Mouse (Mus musculus) limb, embryonic 12.5 days (tissue): Measurements from ENCODE around the gene Khsrp. TPM values are rescaled to one million over a fixed set of nuclear protein-coding genes. Genes with fewer than 3 reads are reported as not detected.

Source experiments
- ATAC-seq: fragments of 200-750 bp; cut with Nextera tagmentation; 2 replicates; pipeline ENCODE4 v1.8.0; 2017; ENCODE audit warnings: low read depth, moderate TSS enrichment; ENCODE audit not compliant: insufficient number of reproducible peaks, insufficient read depth, low FRiP score, low TSS enrichment
- H3K27ac ChIP-seq: fragments of 300-500 bp; sonication (generic); 2 replicates; pipeline ENCODE4 v1.5.1; 2016; ENCODE audit warnings: mild to moderate bottlenecking, moderate library complexity
- H3K27me3 ChIP-seq: fragments of 300-500 bp; sonication (generic); 2 replicates; pipeline ENCODE4 v1.6.1; 2016; ENCODE audit warnings: mild to moderate bottlenecking, moderate library complexity
- H3K36me3 ChIP-seq: fragments of 300-500 bp; sonication (generic); 2 replicates; pipeline ENCODE4 v1.6.1; 2016; ENCODE audit warnings: mild to moderate bottlenecking, moderate library complexity
- H3K4me1 ChIP-seq: fragments of 300-500 bp; sonication (generic); replicated peaks from 2 replicates; pipeline ENCODE4 v1.6.1; 2016
- H3K4me2 ChIP-seq: fragments of 300-500 bp; sonication (generic); 2 replicates; pipeline ENCODE4 v1.6.1; 2016; ENCODE audit warnings: mild to moderate bottlenecking, moderate library complexity
- H3K4me3 ChIP-seq: fragments of 300-500 bp; sonication (generic); replicated peaks from 2 replicates; pipeline ENCODE4 v1.5.1; 2016; ENCODE audit warnings: mild to moderate bottlenecking
- H3K9ac ChIP-seq: fragments of 300-500 bp; sonication (generic); replicated peaks from 2 replicates; pipeline ENCODE4 v1.6.1; 2016; ENCODE audit warnings: mild to moderate bottlenecking, moderate library complexity
- H3K9me3 ChIP-seq: fragments of 300-500 bp; sonication (generic); 2 replicates; pipeline ENCODE4 v1.6.1; 2016; ENCODE audit warnings: mild to moderate bottlenecking, moderate library complexity
- WGBS: fragments of 180-500 bp; shearing (Covaris S2); methylation state at CpG from one replicate; pipeline ENCODE4 v1.1.7; 2016; 5-methylcytosine and 5-hydroxymethylcytosine counted together
- polyA plus RNA-seq: library from polyadenylated mRNA; unstranded; fragments of >200 nt; fragmentation: Nextera tagmentation; extraction: Ambion mirVana; gene quantifications from 2 replicates; pipeline ENCODE4 v1.2.1, GENCODE M21; 2016

Gene Khsrp
- 60.2 and 64.7 TPM in 2 replicates for polyA plus RNA-seq

DNA sequence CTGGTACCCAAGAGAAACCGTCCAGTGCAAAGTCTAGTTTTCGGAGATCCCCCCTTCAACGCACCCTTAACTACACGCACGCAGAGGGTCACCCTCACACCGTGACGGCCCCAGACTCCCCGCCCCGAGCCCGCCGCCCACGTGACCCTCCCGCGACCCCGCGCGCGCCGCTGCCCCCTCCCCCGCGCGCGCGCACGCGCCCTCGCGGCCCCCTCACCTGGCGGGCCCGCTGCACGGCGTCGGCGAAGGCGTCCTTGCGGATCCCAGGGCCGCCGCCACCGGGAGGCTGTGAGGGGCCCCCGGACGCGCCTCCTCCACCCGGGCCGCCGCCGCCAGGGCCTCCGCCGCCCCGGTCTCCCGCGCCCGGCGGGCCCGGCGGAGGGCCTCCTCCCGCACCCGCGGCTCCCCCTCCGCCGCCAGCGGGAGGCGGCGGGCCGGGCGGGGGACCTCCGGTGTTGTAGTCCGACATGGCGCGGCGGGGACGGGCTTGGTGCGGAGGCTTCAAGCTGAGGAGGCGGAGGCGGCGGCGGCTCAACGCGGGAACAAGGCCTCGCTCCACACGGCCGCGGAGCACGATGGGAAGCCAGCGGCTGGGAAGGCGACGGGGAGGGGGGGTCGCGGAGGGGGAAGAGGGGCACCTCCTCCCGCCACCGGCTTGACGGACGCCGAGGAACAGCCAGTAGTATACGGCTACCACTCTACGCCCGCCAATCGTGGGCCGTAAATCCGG, at the start of gene Khsrp:
TSS of gene Khsrp (minus strand) at position 592 of the 730 bp plus-strand sequence.
- H3K4me1 ChIP-seq = peaks cover 18% of the 10 kb centered on the region
- no peaks in the 10 kb centered on the region for H3K27me3 ChIP-seq

DNA sequence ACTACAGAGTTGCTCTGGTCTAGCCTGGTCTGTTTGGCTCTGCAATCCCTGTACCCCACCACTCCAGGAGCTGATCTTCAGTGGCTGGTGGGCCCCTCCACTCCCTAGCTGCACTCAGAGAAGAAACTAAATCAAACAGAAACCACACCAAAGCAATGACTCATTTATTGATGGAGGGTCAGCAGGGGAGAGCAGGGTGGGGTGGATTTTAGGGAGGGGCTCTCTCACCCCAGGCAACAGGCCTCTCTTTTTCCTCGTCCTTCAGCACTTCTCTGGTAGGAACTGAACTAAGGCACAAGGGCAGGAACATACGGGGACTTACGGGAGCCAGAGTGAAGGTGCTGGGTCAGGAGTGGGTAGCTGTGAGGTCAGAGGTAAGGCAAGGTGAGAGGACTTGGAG, 48.6 kb upstream of the Khsrp start:
- H3K9ac ChIP-seq = no peak overlapping the region
- no peak overlapping the region for H3K27ac ChIP-seq
- no peaks in the 10 kb centered on the region for H3K9me3 ChIP-seq
- 0 out of 2 replicates have a peak, but pooled peaks cover 5% of the 10 kb centered on the region for H3K4me1 ChIP-seq
- no peak overlapping the region for H3K4me2 ChIP-seq
- H3K27me3 ChIP-seq = peaks cover 9% of the 10 kb centered on the region
- ATAC-seq = no peak
- no peak overlapping the region for H3K4me3 ChIP-seq
- 0 out of 2 replicates have a peak, but pooled peaks cover 5% of the 10 kb centered on the region for H3K36me3 ChIP-seq
- 55% methylated on average over 3 of the region's 3 CpGs for WGBS

More for the DNA sequence above, at the start of gene Khsrp:
- Histone ChIP-seq H3K27ac (peak within 1 kb of the TSS; percentile 94), H3K36me3 (peaks cover 33% of the 10 kb centered on the region), H3K4me2 (peak within 1 kb of the TSS; percentile 97), H3K9me3 (no peaks in the 10 kb centered on the region), H3K4me3 (peak within 1 kb of the TSS; percentile 98), H3K9ac (peak within 1 kb of the TSS; percentile 100)
- under 1% methylated on average over 98 of the region's 99 CpGs for WGBS
- no peak for ATAC-seq

DNA sequence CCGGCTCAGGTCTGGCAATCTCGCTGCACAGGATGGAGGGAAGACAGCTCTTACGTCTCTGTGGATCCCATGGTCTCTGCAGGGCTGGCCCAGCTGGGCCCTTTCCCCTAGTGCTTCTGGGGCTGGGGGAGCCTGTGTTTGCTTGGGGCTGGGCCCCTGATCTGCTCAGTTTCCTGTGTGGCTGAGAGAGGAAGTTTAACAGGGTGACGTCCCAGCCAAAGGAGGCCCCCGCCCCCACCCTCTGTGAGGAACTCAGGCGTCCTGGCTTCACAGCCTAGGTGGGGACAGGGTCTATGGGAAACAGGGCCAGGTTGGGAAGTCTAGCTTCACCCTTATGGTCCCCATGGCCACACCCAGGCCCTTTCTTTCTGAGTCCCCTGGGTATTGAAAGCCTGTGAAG, 47.0 kb upstream of the Khsrp start, which contains the start of gene Dennd1c:
TSS of gene Dennd1c (minus strand) at position 179 of the 400 bp plus-strand sequence.
- WGBS = 48% methylated on average over 6 of the region's 6 CpGs
- H3K4me1 ChIP-seq = 0 out of 2 replicates have a peak, but pooled peaks cover 5% of the 10 kb centered on the region
- peaks cover 11% of the 10 kb centered on the region for H3K27me3 ChIP-seq
- no peaks in the 10 kb centered on the region for H3K9me3 ChIP-seq
- H3K4me2 ChIP-seq = no peak within 1 kb of the TSS
- no peak for ATAC-seq
- H3K4me3 ChIP-seq = no peak within 1 kb of the TSS
- no peak within 1 kb of the TSS for H3K9ac ChIP-seq
- 0 out of 2 replicates have a peak, but pooled peaks cover 5% of the 10 kb centered on the region for H3K36me3 ChIP-seq
- H3K27ac ChIP-seq = no peak within 1 kb of the TSS

DNA sequence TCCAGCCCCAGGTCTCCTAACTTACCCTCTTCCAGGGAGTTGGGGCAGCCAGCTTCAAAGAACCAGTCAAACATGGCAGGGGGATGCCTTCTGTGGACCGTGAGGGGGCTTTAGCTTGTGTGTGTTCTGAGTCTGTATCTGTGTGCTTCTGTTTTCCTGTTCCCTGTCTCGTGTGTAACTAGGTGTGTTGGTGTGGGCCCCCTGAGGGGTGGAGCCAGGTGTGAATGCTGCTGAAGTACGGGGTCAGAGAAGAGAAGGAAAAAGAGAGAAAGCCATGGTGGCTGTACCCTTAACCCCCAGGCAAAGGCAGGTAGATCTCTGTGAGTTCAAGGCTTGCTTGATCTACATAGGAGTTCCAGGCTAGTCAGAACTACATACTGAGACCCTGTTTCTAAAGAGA, 45.6 kb upstream of the Khsrp start:
- ATAC-seq = no peak
- Histone ChIP-seq H3K27ac (no peak overlapping the region), H3K9ac (no peak overlapping the region), H3K9me3 (no peaks in the 10 kb centered on the region), H3K4me3 (no peak overlapping the region), H3K4me2 (no peak overlapping the region), H3K4me1 (0 out of 2 replicates have a peak, but pooled peaks cover 5% of the 10 kb centered on the region), H3K36me3 (0 out of 2 replicates have a peak, but pooled peaks cover 5% of the 10 kb centered on the region), H3K27me3 (peaks cover 19% of the 10 kb centered on the region)
- WGBS = 40% methylated on average over 3 of the region's 3 CpGs

DNA sequence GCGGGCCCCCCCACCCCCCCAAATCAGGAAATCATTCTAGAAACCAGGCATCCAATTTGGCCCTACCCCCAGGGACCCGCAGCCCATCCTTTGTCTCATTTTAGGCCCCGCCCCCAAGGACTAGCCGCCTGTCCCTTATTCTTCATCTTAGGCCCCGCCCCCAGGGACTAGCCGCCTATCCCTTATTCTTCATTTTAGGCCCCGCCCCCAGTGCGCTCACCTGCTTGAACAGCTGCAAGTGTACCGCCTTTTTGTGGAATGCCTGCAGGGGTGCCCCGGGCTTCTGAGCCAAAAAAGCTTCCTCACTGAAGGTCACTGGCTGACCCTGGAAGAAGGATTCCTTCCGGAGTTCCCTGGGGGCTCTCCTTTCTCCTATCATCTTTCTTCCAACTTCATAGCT, 39.4 kb upstream of the Khsrp start:
- Histone ChIP-seq H3K4me1 (no peaks in the 10 kb centered on the region), H3K9ac (no peak overlapping the region), H3K27ac (no peak overlapping the region), H3K4me3 (no peak overlapping the region), H3K9me3 (no peaks in the 10 kb centered on the region), H3K4me2 (peak overlapping the region; percentile 10; the same call in 1 of the 2 replicates), H3K36me3 (no peaks in the 10 kb centered on the region), H3K27me3 (peaks cover 64% of the 10 kb centered on the region)
- 4% methylated on average over 11 of the region's 11 CpGs for WGBS
- ATAC-seq = no peak

DNA sequence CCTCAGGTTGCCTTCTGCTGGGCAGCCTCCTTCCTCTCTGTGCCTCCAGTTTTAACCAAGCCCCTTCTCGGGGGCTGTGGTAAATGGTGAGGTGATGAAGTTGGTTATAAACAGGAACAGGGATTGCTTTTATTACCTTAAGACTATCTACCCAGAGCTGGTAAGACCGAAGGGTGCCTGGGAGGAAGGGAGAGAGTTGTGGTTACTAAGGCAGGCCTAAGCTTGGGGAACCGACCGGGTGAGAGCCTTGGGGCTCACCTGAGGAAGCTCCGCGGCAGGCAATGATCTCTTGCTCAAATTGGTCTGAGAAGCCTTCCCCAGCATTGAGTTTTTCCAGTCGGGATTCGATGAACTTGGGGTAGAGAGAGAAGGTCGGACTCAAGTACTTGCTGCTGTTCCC, 39.0 kb upstream of the Khsrp start:
- H3K36me3 ChIP-seq = no peaks in the 10 kb centered on the region
- peaks cover 67% of the 10 kb centered on the region for H3K27me3 ChIP-seq
- no peak overlapping the region for H3K4me3 ChIP-seq
- no peak overlapping the region for H3K27ac ChIP-seq
- no peaks in the 10 kb centered on the region for H3K4me1 ChIP-seq
- no peak overlapping the region for H3K9ac ChIP-seq
- H3K4me2 ChIP-seq = peak overlapping the region; percentile 10; the same call in 1 of the 2 replicates
- 6% methylated on average over 9 of the region's 9 CpGs for WGBS
- H3K9me3 ChIP-seq = no peaks in the 10 kb centered on the region
- no peak for ATAC-seq

DNA sequence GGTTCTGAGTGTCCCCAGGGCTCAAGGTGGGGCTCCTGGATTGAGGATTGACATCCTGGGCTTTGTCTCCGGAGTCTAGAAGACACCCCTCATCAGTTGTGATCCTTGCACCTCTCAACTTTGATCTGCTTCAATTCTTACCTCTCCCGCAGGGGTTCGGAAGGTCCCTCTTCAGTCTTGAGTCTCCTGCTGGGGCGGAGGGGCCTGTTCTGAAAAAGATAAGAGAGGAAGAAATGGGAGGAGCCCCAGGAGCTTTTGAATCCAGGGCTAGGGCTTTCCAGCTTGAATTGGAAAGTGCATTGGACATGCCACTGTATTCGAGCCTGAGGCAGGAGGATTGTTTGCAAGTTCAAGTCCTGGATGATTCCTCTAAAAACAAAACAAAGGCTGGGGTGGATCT, 35.6 kb upstream of the Khsrp start:
- peaks cover 82% of the 10 kb centered on the region for H3K27me3 ChIP-seq
- no peak overlapping the region for H3K4me3 ChIP-seq
- H3K4me2 ChIP-seq = no peak overlapping the region
- H3K27ac ChIP-seq = no peak overlapping the region
- no peaks in the 10 kb centered on the region for H3K9me3 ChIP-seq
- H3K36me3 ChIP-seq = no peaks in the 10 kb centered on the region
- H3K9ac ChIP-seq = no peak overlapping the region
- no peak for ATAC-seq
- 60% methylated on average over 5 of the region's 5 CpGs for WGBS
- H3K4me1 ChIP-seq = peaks cover 7% of the 10 kb centered on the region; the same call in 1 of the 2 replicates

DNA sequence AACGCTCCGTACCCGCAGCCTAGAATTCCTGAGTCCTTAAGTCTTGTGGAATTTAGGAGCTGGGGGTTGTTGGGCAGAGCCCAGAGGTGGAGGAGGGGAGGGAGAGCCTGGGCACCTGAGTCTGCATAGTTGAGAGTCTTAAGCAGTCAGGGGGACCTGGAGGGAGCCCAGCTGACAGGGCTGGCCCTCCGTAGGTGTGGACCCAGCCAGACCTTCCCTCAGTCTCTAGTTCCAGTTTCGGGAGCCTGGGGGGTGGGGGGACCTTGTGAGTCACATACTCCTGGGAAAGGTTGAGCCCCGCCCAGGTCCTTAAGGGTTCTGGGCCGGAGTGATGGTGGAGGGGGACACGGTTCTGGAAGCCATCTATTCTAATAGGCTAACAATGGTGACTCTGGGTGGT, 31.7 kb upstream of the Khsrp start:
- H3K4me2 ChIP-seq = 0 out of 2 replicates have a peak overlapping the region, but pooled peaks have one; percentile 29
- 11% methylated on average over 8 of the region's 8 CpGs for WGBS
- H3K36me3 ChIP-seq = no peaks in the 10 kb centered on the region
- H3K9me3 ChIP-seq = no peaks in the 10 kb centered on the region
- H3K27ac ChIP-seq = no peak overlapping the region
- H3K27me3 ChIP-seq = peaks cover 86% of the 10 kb centered on the region
- H3K4me1 ChIP-seq = peaks cover 15% of the 10 kb centered on the region
- no peak overlapping the region for H3K4me3 ChIP-seq
- H3K9ac ChIP-seq = no peak overlapping the region
- no peak for ATAC-seq

DNA sequence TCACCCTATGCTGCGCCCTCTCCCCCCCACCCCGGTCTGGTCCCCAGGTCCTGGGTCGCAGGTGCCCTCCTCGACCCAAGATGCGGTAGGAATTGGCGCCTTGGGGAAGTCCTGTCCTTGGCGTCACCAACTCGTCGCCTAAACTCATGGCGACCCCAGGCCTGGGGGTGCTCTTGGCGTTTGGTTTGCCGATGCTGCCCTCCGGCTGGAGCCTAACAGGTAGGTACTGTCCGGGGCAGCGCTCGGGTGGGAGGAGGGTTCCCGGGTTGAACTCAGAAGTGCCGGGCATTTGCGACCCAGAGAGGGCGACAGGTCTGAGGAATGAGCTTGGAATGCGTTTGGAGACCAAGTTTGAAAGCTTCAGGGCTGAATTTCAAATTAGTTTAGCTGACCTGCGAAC, 31.2 kb upstream of the Khsrp start:
- no peak overlapping the region for H3K9ac ChIP-seq
- H3K4me1 ChIP-seq = peaks cover 15% of the 10 kb centered on the region
- WGBS = 1% methylated on average over 22 of the region's 22 CpGs
- H3K36me3 ChIP-seq = no peaks in the 10 kb centered on the region
- peaks cover 90% of the 10 kb centered on the region for H3K27me3 ChIP-seq
- no peak overlapping the region for H3K27ac ChIP-seq
- no peaks in the 10 kb centered on the region for H3K9me3 ChIP-seq
- peak overlapping the region; percentile 19 for H3K4me3 ChIP-seq
- no peak for ATAC-seq
- peak overlapping the region; percentile 29 for H3K4me2 ChIP-seq

DNA sequence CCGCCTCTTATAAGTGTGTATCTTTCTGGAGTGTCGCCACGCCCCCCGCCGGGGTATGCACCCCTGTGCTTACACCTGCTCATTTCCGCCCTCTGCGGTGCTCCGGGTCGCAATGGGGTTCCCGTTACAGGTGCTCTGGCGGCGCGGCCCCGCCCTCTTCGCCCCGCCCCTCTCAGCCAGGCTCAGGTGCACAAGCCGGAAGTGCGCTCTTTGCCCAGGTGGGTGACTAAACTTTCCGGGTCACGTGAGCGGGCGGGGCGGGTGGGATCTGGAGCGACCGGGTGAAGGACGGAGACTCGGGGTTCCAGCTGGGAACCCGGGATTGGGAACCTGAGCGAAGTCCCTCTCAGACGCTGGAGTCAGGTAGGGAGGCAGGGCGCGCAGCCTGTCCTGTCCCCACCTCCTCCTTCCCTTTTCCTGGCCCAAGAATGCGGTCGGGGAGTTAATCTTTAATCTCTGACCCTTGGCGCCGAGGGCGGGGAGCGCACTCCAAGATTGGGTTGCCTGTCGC, 30.7 kb upstream of the Khsrp start:
- no peak for ATAC-seq
- Histone ChIP-seq H3K9me3 (no peaks in the 10 kb centered on the region), H3K27me3 (peaks cover 89% of the 10 kb centered on the region), H3K4me2 (peak overlapping the region; percentile 29), H3K27ac (no peak overlapping the region), H3K36me3 (no peaks in the 10 kb centered on the region), H3K4me3 (peak overlapping the region; percentile 19), H3K9ac (no peak overlapping the region), H3K4me1 (peaks cover 15% of the 10 kb centered on the region)
- WGBS = 2% methylated on average over 39 of the region's 39 CpGs

DNA sequence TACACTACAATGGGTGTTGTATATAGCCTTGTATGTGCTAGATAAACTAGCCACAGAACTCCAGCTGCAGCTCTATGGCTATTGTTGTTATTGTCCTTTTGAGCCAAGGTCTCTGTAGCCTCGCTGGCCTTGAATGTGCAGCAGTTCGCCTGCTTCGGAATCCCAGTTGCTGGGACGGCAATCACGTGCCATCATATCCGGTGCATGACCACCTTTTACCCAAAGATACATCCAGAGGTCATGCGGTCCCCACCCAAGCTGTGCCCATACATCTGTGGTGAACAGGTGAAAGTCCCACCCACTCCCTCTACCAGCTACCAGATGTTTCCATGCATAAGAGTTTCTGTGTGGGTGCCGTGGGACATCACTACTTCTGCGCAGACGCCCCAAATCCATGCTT, 29.7 kb upstream of the Khsrp start:
- no peak overlapping the region for H3K27ac ChIP-seq
- 0 out of 2 replicates have a peak overlapping the region, but pooled peaks have one; percentile 82 for H3K4me3 ChIP-seq
- peak overlapping the region; percentile 89; the same call in 1 of the 2 replicates for H3K4me2 ChIP-seq
- no peak for ATAC-seq
- no peak overlapping the region for H3K9ac ChIP-seq
- H3K27me3 ChIP-seq = peaks cover 79% of the 10 kb centered on the region
- no peaks in the 10 kb centered on the region for H3K9me3 ChIP-seq
- WGBS = 40% methylated on average over 10 of the region's 10 CpGs
- H3K4me1 ChIP-seq = peaks cover 15% of the 10 kb centered on the region
- no peaks in the 10 kb centered on the region for H3K36me3 ChIP-seq
